Mouse (Mus musculus) MN1 (cell line): Measurements from ENCODE around the gene Wdr91.

Experiments
- DNase-seq: peaks from one replicate; pipeline ENCODE4 v3.0.0-alpha.2; 2016; ENCODE audit warnings: low spot score

Gene Wdr91

GRCm38 (mm10) chr6:34919146-34919545, 8.5 kb upstream of the Wdr91 start:
- no peak for DNase-seq

- DNase-seq: no peak
Observed at GRCm38 (mm10) chr6:34914462-34914861, 3.8 kb upstream of the Wdr91 start.

GRCm38 (mm10) chr6:34913341-34914040, 2.8 kb upstream of the Wdr91 start:
- DNase-seq: no peak

GRCm38 (mm10) chr6:34909631-34910345, 888 bp downstream of the Wdr91 start:
- no peak for DNase-seq

GRCm38 (mm10) chr6:34907696-34908260, 2.9 kb downstream of the Wdr91 start:
- no peak for DNase-seq

- DNase-seq: no peak
Observed at GRCm38 (mm10) chr6:34907121-34907614, 3.5 kb downstream of the Wdr91 start.

GRCm38 (mm10) chr6:34906661-34907060, 4.0 kb downstream of the Wdr91 start:
- no peak for DNase-seq

GRCm38 (mm10) chr6:34906125-34906524, 4.6 kb downstream of the Wdr91 start:
- no peak for DNase-seq

GRCm38 (mm10) chr6:34904361-34904760, 6.3 kb downstream of the Wdr91 start:
- no peak for DNase-seq

GRCm38 (mm10) chr6:34903851-34904250, 6.8 kb downstream of the Wdr91 start:
- no peak for DNase-seq

- no peak for DNase-seq
Observed at GRCm38 (mm10) chr6:34903441-34903840, 7.2 kb downstream of the Wdr91 start.

- no peak for DNase-seq
Observed at GRCm38 (mm10) chr6:34902578-34902977, 8.1 kb downstream of the Wdr91 start.

GRCm38 (mm10) chr6:34901911-34902444, 8.7 kb downstream of the Wdr91 start:
- DNase-seq: peak; percentile 62

- no peak for DNase-seq
Observed at GRCm38 (mm10) chr6:34900990-34901389, 9.7 kb downstream of the Wdr91 start.

GRCm38 (mm10) chr6:34899127-34899526, 11.5 kb downstream of the Wdr91 start:
- DNase-seq: peak; percentile 62

- peak; percentile 23 for DNase-seq
Observed at GRCm38 (mm10) chr6:34896168-34896780, 14.4 kb downstream of the Wdr91 start.

GRCm38 (mm10) chr6:34895569-34895968, 15.1 kb downstream of the Wdr91 start:
- DNase-seq: no peak

GRCm38 (mm10) chr6:34889185-34889584, 21.5 kb downstream of the Wdr91 start:
- DNase-seq: no peak

GRCm38 (mm10) chr6:34887131-34887850, 23.4 kb downstream of the Wdr91 start:
- no peak for DNase-seq

- DNase-seq: no peak
Observed at GRCm38 (mm10) chr6:34884724-34885123, 26.0 kb downstream of the Wdr91 start.

- peak; percentile 62 for DNase-seq
Observed at GRCm38 (mm10) chr6:34879911-34880475, 30.7 kb downstream of the Wdr91 start.
